Mouse (Mus musculus): Measurements from ENCODE around the gene 9530077C05Rik. TPM values are rescaled to one million over a fixed set of nuclear protein-coding genes. Genes with fewer than 3 reads are reported as not detected.

9530077C05Rik gene
- polyA plus RNA-seq, 1 experiment from 2014 or later = 2.9 TPM

GRCm38 (mm10) chr9:22468170-22468898 lies 57.0 kb downstream of the 9530077C05Rik start:
- Histone ChIP-seq H3K4me3 (replicated peaks) (peak overlapping the region; percentile 75), H3K36me3 (no peaks in the 10 kb centered on the region), H3K4me2 (replicated peaks) (peak overlapping the region; percentile 66), H3K9me3 (no peaks in the 10 kb centered on the region), H3K27ac (peak overlapping the region; percentile 88), H3K9ac (peak overlapping the region; percentile 88), H3K4me1 (replicated peaks) (no peaks in the 10 kb centered on the region), H3K27me3 (replicated peaks) (no peaks in the 10 kb centered on the region)
- ATAC-seq = peak; percentile 95
- WGBS = 3% methylated on average over 34 of the region's 43 CpGs

- WGBS = 78% methylated on average over 8 of the region's 8 CpGs
- H3K36me3 ChIP-seq = no peaks in the 10 kb centered on the region
- no peaks in the 10 kb centered on the region for H3K4me1 ChIP-seq (replicated peaks)
- H3K9me3 ChIP-seq = no peaks in the 10 kb centered on the region
- H3K27ac ChIP-seq = no peak overlapping the region
- no peak overlapping the region for H3K4me2 ChIP-seq (replicated peaks)
- no peak overlapping the region for H3K4me3 ChIP-seq (replicated peaks)
- ATAC-seq = no peak
- H3K27me3 ChIP-seq (replicated peaks) = no peaks in the 10 kb centered on the region
- H3K9ac ChIP-seq = no peak overlapping the region
Measured at GRCm38 (mm10) chr9:22468899-22469259, 57.6 kb downstream of the 9530077C05Rik start.

GRCm38 (mm10) chr9:22469643-22470042 lies 58.3 kb downstream of the 9530077C05Rik start, which contains the start of gene Rp9:
Gene Rp9 (minus strand): TSS chr9:22469743.
- Histone ChIP-seq H3K4me3 (replicated peaks) (peak within 1 kb of the TSS; percentile 75), H3K9ac (no peak within 1 kb of the TSS), H3K9me3 (no peaks in the 10 kb centered on the region), H3K27ac (no peak within 1 kb of the TSS), H3K4me2 (replicated peaks) (peak within 1 kb of the TSS; percentile 66), H3K36me3 (no peaks in the 10 kb centered on the region), H3K4me1 (replicated peaks) (no peaks in the 10 kb centered on the region), H3K27me3 (replicated peaks) (no peaks in the 10 kb centered on the region)
- ATAC-seq = no peak
- WGBS = 88% methylated on average over 3 of the region's 3 CpGs

DNA sequence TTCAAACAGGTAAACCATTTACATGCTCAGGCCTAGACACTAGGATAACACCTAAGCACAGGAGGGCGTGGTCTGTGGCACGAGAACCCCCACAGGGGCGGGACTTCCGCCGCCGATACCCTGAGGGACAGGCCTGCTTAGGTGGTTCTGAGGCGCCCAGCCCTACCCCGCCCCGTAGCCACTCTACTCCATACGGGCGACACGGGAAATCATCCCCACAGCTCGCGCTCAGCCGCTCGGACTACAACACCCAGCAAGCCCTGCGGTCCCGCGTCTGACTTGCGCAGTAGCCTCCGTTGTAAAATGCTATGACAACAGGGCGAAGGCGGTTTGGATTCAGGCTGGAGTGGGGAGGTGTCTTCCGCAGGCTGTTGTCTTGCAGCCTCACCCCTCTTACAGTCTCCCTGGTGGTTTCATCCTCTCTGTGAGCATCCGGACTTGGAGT lies 64.1 kb downstream of the 9530077C05Rik start, which contains the start of gene Bbs9:
TSS of gene Bbs9 (plus strand) at position 292 of the 445 bp plus-strand sequence.
- no peaks in the 10 kb centered on the region for H3K4me1 ChIP-seq (replicated peaks)
- ATAC-seq = peak; percentile 100
- H3K27ac ChIP-seq = 0 out of 2 replicates have a peak within 1 kb of the TSS, but pooled peaks have one; percentile 28
- peak within 1 kb of the TSS; percentile 55 for H3K9ac ChIP-seq
- no peaks in the 10 kb centered on the region for H3K36me3 ChIP-seq
- H3K4me2 ChIP-seq (replicated peaks) = peak within 1 kb of the TSS; percentile 78
- H3K9me3 ChIP-seq = no peaks in the 10 kb centered on the region
- 0% methylated on average over 25 of the region's 25 CpGs for WGBS
- H3K27me3 ChIP-seq (replicated peaks) = no peaks in the 10 kb centered on the region
- H3K4me3 ChIP-seq (replicated peaks) = peak within 1 kb of the TSS; percentile 50

GRCm38 (mm10) chr9:22476265-22476664 lies 65.0 kb downstream of the 9530077C05Rik start:
- 6% methylated on average over 10 of the region's 10 CpGs for WGBS
- peak overlapping the region; percentile 55 for H3K9ac ChIP-seq
- ATAC-seq = peak; percentile 4; the same call in 1 of the 2 replicates
- no peaks in the 10 kb centered on the region for H3K36me3 ChIP-seq
- no peaks in the 10 kb centered on the region for H3K9me3 ChIP-seq
- H3K4me3 ChIP-seq (replicated peaks) = peak overlapping the region; percentile 50
- no peaks in the 10 kb centered on the region for H3K27me3 ChIP-seq (replicated peaks)
- peak overlapping the region; percentile 78 for H3K4me2 ChIP-seq (replicated peaks)
- no peak overlapping the region for H3K27ac ChIP-seq
- no peaks in the 10 kb centered on the region for H3K4me1 ChIP-seq (replicated peaks)

DNA sequence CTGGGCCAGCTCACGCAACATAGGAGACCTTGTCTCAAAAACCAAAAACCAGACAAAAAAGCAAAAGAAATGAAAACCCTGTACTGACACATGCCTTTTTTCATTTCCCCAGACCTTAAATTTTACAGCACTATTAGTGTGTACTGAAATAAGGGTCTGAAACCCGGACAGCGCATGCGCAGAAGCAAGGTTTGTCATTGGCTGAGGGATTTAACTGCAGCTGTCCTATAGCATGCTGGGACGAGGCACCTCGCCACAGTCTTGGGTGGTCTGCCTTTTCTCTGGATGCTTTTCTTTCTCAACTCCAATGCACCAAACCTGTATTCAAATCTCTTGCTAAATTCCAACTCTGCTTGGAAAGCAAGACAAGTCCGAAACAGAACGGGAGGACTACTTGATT lies 67.6 kb downstream of the 9530077C05Rik start:
- Histone ChIP-seq H3K4me3 (replicated peaks) (no peak overlapping the region), H3K9me3 (no peaks in the 10 kb centered on the region), H3K36me3 (no peaks in the 10 kb centered on the region), H3K9ac (no peak overlapping the region), H3K4me2 (replicated peaks) (no peak overlapping the region), H3K4me1 (replicated peaks) (no peaks in the 10 kb centered on the region), H3K27ac (no peak overlapping the region), H3K27me3 (replicated peaks) (no peaks in the 10 kb centered on the region)
- no peak for ATAC-seq
- WGBS = 91% methylated on average over 8 of the region's 8 CpGs

- Histone ChIP-seq H3K4me3 (replicated peaks) (no peak overlapping the region), H3K27me3 (replicated peaks) (no peaks in the 10 kb centered on the region), H3K4me2 (replicated peaks) (no peak overlapping the region), H3K9me3 (no peaks in the 10 kb centered on the region), H3K36me3 (no peaks in the 10 kb centered on the region), H3K27ac (no peak overlapping the region), H3K9ac (no peak overlapping the region), H3K4me1 (replicated peaks) (0 out of 2 replicates have a peak, but pooled peaks cover 3% of the 10 kb centered on the region)
- ATAC-seq = no peak
- WGBS = 95% methylated on average over 8 of the region's 8 CpGs
Measured at GRCm38 (mm10) chr9:22483866-22484561, 72.7 kb downstream of the 9530077C05Rik start.

- H3K4me3 ChIP-seq (replicated peaks) = no peak overlapping the region
- no peak overlapping the region for H3K4me2 ChIP-seq (replicated peaks)
- H3K27ac ChIP-seq = no peak overlapping the region
- H3K27me3 ChIP-seq (replicated peaks) = no peaks in the 10 kb centered on the region
- H3K4me1 ChIP-seq (replicated peaks) = 0 out of 2 replicates have a peak, but pooled peaks cover 3% of the 10 kb centered on the region
- H3K9ac ChIP-seq = no peak overlapping the region
- 79% methylated on average over 12 of the region's 12 CpGs for WGBS
- no peaks in the 10 kb centered on the region for H3K9me3 ChIP-seq
- no peak for ATAC-seq
- no peaks in the 10 kb centered on the region for H3K36me3 ChIP-seq
Measured at GRCm38 (mm10) chr9:22484562-22485308, 73.4 kb downstream of the 9530077C05Rik start.

GRCm38 (mm10) chr9:22486211-22486610 lies 74.9 kb downstream of the 9530077C05Rik start:
- no peak for ATAC-seq
- Histone ChIP-seq H3K9ac (no peak overlapping the region), H3K27me3 (replicated peaks) (no peaks in the 10 kb centered on the region), H3K4me2 (replicated peaks) (no peak overlapping the region), H3K4me3 (replicated peaks) (no peak overlapping the region), H3K36me3 (no peaks in the 10 kb centered on the region), H3K4me1 (replicated peaks) (0 out of 2 replicates have a peak, but pooled peaks cover 3% of the 10 kb centered on the region), H3K27ac (no peak overlapping the region), H3K9me3 (no peaks in the 10 kb centered on the region)
- 84% methylated on average over 7 of the region's 7 CpGs for WGBS

DNA sequence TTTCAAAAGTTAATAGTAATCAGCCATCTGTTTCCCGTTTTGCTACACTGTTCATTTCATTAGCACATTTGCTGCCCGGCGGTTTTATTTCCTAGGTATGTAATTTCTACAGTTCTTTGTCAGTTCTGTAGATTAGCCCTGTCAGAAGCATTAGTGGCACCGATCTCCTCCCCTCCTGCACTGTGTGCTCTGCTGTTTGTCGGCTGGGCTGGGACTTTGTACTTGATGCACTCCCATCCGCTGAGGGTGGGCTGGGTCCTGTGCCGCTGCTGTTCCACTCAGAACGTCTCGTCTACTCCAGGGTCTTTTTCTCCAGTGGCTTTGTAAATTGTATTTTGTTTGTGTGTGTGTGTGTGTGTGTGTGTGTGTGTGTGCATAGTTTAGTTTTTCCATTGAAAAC lies 77.7 kb downstream of the 9530077C05Rik start:
- 39% methylated on average over 9 of the region's 9 CpGs for WGBS
- H3K9ac ChIP-seq = no peak overlapping the region
- H3K27me3 ChIP-seq (replicated peaks) = no peaks in the 10 kb centered on the region
- H3K4me3 ChIP-seq (replicated peaks) = no peak overlapping the region
- peak; percentile 68 for ATAC-seq
- no peak overlapping the region for H3K27ac ChIP-seq
- no peaks in the 10 kb centered on the region for H3K36me3 ChIP-seq
- H3K4me1 ChIP-seq (replicated peaks) = 0 out of 2 replicates have a peak, but pooled peaks cover 3% of the 10 kb centered on the region
- no peaks in the 10 kb centered on the region for H3K9me3 ChIP-seq
- H3K4me2 ChIP-seq (replicated peaks) = no peak overlapping the region
